Mouse (Mus musculus) kidney, adult 2 months (tissue): ENCODE results near the gene Clpb.

ENCODE experiments used
- CTCF ChIP-seq: fragments of 200-500 bp; conservative IDR thresholded peaks from 2 replicates; pipeline ENCODE4 v1.5.1; 2011; ENCODE audit warnings: low read depth, mild to moderate bottlenecking, control low read depth, low read length, moderate library complexity, mixed read lengths; ENCODE audit not compliant: insufficient read depth, insufficient read length
- POLR2A ChIP-seq: fragments of 200-500 bp; IDR thresholded peaks from one replicate; pipeline ENCODE4 v1.6.1; 2011; ENCODE audit warnings: low read depth, low read length, control low read depth

DNA sequence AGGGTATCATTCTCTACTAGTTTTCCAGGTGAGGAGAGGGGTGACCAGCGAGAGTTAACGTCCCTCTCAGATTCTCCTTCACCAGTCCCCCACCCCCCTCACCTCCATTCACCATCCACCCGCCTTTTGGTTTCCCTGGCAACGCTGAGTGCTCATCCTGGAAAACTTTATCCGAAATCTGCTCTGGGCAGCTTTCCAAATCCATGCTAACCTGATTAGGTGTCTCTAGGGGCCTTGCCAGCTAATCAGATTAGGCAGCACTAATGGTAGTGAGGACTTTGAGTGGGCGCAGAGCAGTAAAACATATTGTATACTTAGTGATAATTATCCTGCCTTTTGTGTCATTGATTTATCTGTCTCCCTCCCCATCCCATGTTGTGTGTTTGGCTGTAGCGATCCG, 109.3 kb downstream of the Clpb start:
- TF ChIP-seq CTCF (no peak), POLR2A (no peak)
